Mouse (Mus musculus): ENCODE data around the gene Ptx4. TPM values are rescaled to one million over a fixed set of nuclear protein-coding genes. Genes with fewer than 3 reads are reported as not detected.

Ptx4 gene
- total RNA-seq, 2 experiments from 2014 or later: 2.0 to 2.3 TPM

DNA sequence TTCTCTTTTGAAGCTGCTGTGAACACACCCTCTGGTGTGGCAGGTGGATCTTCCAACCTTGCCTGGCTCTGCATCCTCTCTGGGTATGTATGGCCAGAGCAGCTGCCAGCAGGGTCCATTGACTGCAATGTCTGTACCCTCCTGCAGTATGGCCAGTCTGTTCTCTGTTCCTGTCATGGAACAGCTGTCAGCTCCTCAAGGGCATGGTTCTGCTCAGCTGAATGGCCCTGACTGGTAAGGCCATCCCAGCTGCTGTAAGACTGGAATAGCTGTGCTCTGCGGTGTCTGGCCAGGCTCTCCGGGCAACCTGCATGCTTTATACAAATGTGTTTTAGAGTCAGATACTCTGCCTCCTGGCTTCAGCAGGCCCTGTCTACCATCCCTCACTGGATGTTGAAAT lies 49.1 kb downstream of the Ptx4 start:
- intact Hi-C loops (cut with DNase I): no loop called here
- no peak for DNase-seq (ENCODE audit: extremely low spot score in 1 of 2, low spot score in 2 of 2)

DNA sequence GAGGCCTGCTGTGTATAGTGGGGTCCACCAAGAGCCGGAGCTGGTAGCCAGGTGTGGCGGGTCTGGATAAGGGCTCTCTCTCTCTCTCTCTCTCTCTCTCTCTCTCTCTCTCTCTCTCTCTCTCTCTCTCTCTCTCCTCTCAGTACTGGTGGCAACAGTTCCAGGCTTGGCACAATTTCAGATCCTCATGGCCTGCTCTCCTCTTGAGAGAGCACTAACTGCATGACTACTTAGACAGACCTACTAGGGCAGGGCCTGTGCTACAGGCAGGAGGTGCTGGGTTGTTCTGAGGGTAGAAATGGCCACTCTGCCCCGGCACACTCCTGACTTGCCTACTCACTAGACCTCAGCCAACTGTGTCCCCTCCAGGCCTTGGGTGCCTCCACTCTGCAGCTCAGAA lies 52.0 kb downstream of the Ptx4 start:
- no peak for DNase-seq (ENCODE audit: extremely low spot score in 1 of 2, low spot score in 2 of 2)
- intact Hi-C loops (cut with DNase I): no loop called here

Other genes starting within 250 kb of the Ptx4 start
- 10 to 100 TPM; 37.8 to 40.2 TPM for gene Nubp2, start 234.4 kb upstream of the Ptx4 start, total RNA-seq (2021)
- 10 to 100 TPM; 48.0 to 48.3 TPM for gene Spsb3, start 234.1 kb upstream of the Ptx4 start, total RNA-seq (2021)
- gene Eme2, start 225.7 kb upstream of the Ptx4 start, total RNA-seq (2021): 10 to 100 TPM; 53.9 to 56.6 TPM
- gene Mrps34, start 225.6 kb upstream of the Ptx4 start, total RNA-seq (2021): 10 to 100 TPM; 58.4 to 64.8 TPM
- gene Nme3, start 224.3 kb upstream of the Ptx4 start, total RNA-seq (2021): 10 to 100 TPM; 42.2 to 43.5 TPM
- gene Mapk8ip3, start 183.8 kb upstream of the Ptx4 start, total RNA-seq (2021): 100 to 1,000 TPM; 288 to 297 TPM
- 10 to 100 TPM; 11.9 to 13.1 TPM for gene Jpt2, start 160.1 kb upstream of the Ptx4 start, total RNA-seq (2021)
- gene Cramp1l, start 105.0 kb upstream of the Ptx4 start, total RNA-seq (2021): 10 to 100 TPM; 24.0 to 25.0 TPM
- 10 to 100 TPM; 25.4 to 28.9 TPM for gene Ift140, start 104.7 kb upstream of the Ptx4 start, total RNA-seq (2021)
- 1 to 10 TPM; 7.2 to 7.8 TPM for gene Tmem204, start 37.2 kb upstream of the Ptx4 start, total RNA-seq (2021)
- 10 to 100 TPM; 35.4 to 41.1 TPM for gene Telo2, start 4.8 kb upstream of the Ptx4 start, total RNA-seq (2021)
- gene Clcn7, start 12.6 kb downstream of the Ptx4 start, total RNA-seq (2021): 10 to 100 TPM; 44.6 to 44.9 TPM
- not detected for gene Ccdc154, start 41.7 kb downstream of the Ptx4 start, total RNA-seq (2021)
- not detected for gene Gm38655, start 54.7 kb downstream of the Ptx4 start, total RNA-seq (2021)
- 10 to 100 TPM; 17.6 to 17.9 TPM for gene BC003965, start 63.8 kb downstream of the Ptx4 start, total RNA-seq (2021)
- 10 to 100 TPM; 31.8 to 32.3 TPM for gene Unkl, start 67.6 kb downstream of the Ptx4 start, total RNA-seq (2021)
- gene Gnptg, start 119.4 kb downstream of the Ptx4 start, total RNA-seq (2021): 10 to 100 TPM; 60.4 to 67.4 TPM
- gene Tsr3, start 119.4 kb downstream of the Ptx4 start, total RNA-seq (2021): 10 to 100 TPM; 28.6 to 30.3 TPM
- 10 to 100 TPM; 17.4 to 35.0 TPM for gene Baiap3, start 135.6 kb downstream of the Ptx4 start, total RNA-seq (2021)
- gene Ube2i, start 153.9 kb downstream of the Ptx4 start, total RNA-seq (2021): 100 to 1,000 TPM; 225 to 230 TPM
- gene Prss34, start 177.6 kb downstream of the Ptx4 start, total RNA-seq (2021): not detected
- gene Prss28, start 187.9 kb downstream of the Ptx4 start, total RNA-seq (2021): not detected
- not detected for gene Prss29, start 197.9 kb downstream of the Ptx4 start, total RNA-seq (2021)
- not detected for gene Tpsab1, start 224.8 kb downstream of the Ptx4 start, total RNA-seq (2021)
- under 1 TPM; 0.54 to 0.77 TPM for gene Tpsb2, start 245.5 kb downstream of the Ptx4 start, total RNA-seq (2021)
- gene Tpsg1, start 248.5 kb downstream of the Ptx4 start, total RNA-seq (2021): not detected

Measured in left cerebral cortex, postnatal 10 days (tissue).